Mouse (Mus musculus) heart, adult 18-20 months (tissue): ENCODE data around the gene Dctn3. TPM values are rescaled to one million over a fixed set of nuclear protein-coding genes. Genes with fewer than 3 reads are reported as not detected.
"Not testable (repeated sequence)": the region's sequence is repeated elsewhere in the genome, so short reads cannot be mapped to it uniquely, and the experiment has no call there.

ENCODE experiments used
- DNase-seq, 2 experiments: peaks; one replicate each; pipeline ENCODE4 v3.0.0; 2021 to 2022; ENCODE audit warnings: mixed read lengths in 1 of 2
- total RNA-seq, 2 experiments: library from RNA; stranded (reverse); gene quantifications; 2 replicates each; pipeline ENCODE4 v1.2.3; 2021

Dctn3 gene
- total RNA-seq, 2 experiments from 2014 or later = 70.4 to 79.1 TPM

DNA sequence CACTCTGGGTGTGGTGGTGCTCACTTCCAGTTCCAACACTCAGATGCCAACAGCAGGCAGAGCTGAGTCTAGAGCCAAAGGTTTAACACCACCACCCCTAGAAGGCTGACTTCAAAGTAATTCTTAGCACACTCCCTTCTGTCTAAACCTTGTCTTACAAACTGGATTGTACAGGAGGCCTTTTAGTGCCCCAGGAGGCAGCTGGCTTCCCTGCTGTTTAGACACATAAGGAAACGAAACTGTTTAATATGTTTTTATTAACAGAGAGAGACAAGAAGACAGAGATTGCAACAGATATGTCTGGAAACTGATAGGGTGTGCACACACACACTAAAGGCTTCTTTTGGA, 15.3 kb upstream of the Dctn3 start:
- DNase-seq = no peak

- DNase-seq = peak; percentile 79 to 87
Measured at GRCm38 (mm10) chr4:41737602-41738255, 14.8 kb upstream of the Dctn3 start.

DNA sequence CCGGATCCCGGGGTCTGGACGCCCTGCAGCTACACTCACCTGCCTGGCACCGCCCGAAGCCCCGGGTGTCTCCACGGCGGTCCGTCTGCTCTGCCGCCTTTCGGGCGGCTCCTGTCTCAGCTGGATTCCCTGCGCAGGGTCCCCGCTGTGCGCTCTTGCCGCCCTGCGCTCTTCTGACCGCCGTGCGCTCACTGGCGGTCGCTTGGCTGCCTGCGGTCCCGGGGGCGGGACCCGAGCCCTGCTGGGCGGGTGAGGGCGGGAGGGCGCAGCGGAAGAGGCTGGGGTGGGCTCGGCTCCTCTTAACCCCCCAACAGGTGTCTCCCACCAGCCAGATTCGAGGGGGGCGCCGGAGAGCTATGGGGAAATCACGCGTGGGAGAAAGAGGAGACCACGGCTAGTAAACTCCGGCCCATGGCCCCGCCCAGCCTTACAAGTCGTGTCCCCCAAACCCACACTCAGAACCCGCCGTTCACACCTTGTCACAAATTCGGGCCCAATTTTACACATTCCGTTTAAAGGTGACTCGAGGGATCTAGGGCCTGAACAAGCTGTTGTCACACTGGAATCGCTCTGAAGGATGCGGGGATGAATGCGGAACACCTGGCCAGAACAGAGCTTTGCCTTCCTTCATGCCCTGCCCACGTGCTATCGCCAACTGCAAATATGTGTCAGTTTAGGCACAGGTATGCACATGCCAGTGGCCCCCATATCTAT, 8.2 kb upstream of the Dctn3 start, which contains the start of gene Arid3c:
Arid3c (minus strand) TSS at position 91 of the 714 bp plus-strand sequence.
- no peak for DNase-seq

GRCm38 (mm10) chr4:41726826-41727621, 4.1 kb upstream of the Dctn3 start:
- no peak for DNase-seq

DNA sequence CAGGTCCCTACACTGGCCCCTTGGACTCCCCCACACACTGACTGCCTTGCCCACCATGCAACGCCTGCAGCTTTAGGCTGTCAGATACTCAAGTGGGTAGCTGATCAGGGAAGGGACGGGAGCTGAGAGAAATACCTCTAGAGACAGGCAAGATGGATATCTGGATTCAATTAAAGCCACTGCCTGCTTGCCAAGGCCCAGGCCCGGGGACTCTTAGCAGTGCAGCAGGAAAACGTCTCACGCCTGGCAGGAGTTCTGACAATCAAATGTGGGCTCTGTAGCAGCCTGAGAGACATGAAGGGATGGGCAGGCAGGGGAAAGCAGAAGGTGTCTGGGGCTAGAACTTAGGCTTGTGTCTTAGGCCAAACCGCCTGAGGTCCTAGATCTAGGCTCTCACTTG, 6.1 kb downstream of the Dctn3 start:
- no peak for DNase-seq

- peak; percentile 32 to 63 for DNase-seq
Measured at GRCm38 (mm10) chr4:41715596-41715995, 7.4 kb downstream of the Dctn3 start.

DNA sequence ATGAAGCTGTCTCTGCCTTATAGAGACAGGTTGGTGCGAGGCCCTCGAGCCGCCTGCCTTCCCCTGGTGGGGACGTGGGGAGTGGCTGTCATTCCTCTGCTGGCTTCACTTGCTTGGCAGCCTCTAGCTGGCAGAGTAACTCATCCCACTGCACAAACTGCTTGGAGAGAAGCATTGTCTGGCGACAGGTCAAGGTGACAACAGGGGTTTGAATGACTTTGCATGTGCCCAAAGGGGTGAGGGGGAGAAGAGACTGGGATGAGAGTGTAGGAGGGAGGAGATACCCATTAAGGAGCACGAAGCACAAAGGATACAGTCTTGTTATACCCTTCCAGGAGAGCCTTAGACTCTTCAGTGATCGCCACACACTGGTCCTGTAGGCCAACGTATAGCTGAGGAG, 7.9 kb downstream of the Dctn3 start:
- no peak for DNase-seq

GRCm38 (mm10) chr4:41714276-41714675, 8.7 kb downstream of the Dctn3 start:
- DNase-seq = peak; percentile 70 to 86

DNA sequence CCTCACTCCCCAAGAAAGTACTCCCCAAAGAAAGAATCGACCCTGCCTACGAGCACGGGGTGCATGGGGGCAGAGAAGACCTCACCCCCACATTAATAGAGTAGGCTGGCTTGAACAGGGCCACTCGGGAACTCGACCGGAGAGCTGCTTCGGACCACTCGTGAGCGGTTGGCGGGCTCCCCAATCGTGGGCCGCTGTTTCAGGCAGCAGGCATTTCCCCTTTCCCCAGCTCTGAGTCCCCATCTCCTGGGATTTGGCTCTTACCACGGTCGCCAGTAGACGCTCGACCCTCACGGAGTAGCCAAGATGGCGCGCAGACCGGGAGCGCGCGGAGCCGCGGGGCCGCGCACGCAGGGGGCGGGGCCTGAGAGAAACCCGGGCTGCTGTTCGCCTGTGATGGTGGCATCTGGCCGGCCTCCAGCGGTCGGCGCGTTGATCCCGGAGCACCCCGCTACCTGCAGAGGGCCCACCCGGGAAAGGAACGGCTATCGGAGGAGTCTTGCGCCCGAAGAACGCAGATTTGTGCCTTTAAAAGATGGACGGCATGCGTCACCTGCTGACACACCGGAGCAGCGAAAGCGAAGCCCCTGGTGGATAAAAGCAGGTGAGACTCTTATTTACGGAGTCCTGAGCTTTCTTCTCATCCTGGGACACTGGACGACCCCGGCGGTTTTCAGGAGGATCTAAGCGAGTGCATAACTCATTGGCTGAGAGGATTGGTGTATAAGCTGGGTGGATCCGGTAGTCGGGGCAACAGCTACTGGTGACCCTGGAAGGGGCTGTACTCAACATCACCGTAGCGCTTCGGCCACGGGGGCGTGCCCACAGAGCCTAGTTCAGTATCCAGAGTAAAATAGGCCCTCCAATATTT, 9.5 kb downstream of the Dctn3 start, which contains the start of gene Rpp25l:
Rpp25l (minus strand) TSS at position 338 of the 871 bp plus-strand sequence.
- peak; percentile 84 to 95 for DNase-seq

GRCm38 (mm10) chr4:41712421-41713196, 10.4 kb downstream of the Dctn3 start:
- DNase-seq = peak; percentile 43 to 48

DNA sequence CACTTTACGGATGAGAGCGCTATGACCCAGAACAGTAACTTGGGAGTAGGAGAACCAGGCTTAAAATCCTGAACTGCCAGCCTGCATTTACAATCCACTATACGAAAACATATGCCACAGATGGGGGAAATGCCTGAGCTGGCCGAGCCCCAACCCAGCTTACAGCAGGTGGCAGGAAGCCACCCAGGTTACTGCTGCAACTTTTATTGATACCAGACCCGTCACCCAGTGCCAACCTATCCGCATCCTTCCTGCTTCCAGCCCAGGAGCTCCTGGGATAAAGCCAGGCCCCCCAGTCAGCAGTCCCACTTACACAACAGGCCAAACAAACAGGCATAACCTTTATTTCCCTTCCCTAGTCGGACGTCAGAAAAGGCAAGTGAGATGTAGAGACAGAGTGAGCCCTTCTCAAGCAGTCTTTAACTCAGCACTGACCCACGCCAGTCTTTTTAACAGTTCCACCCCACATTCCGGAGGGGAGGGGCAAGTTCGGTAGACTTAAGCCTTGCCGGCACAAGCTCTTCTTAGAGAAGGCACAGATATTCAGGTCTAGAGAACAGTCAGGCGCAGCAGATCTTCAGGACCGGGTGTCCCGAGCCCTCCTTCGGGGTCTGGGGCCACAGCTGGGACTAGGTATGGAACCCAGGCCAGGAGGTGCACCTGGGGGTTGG, 11.1 kb downstream of the Dctn3 start:
- DNase-seq = no peak

GRCm38 (mm10) chr4:41710229-41710628, 12.7 kb downstream of the Dctn3 start:
- no peak for DNase-seq

GRCm38 (mm10) chr4:41708192-41708745, 14.7 kb downstream of the Dctn3 start:
- peak in 1 of 2 experiments; percentile 81 for DNase-seq

GRCm38 (mm10) chr4:41707011-41707535, 15.9 kb downstream of the Dctn3 start:
- DNase-seq = peak; percentile 65 to 76

GRCm38 (mm10) chr4:41705922-41706754, 16.8 kb downstream of the Dctn3 start:
- no peak for DNase-seq

DNA sequence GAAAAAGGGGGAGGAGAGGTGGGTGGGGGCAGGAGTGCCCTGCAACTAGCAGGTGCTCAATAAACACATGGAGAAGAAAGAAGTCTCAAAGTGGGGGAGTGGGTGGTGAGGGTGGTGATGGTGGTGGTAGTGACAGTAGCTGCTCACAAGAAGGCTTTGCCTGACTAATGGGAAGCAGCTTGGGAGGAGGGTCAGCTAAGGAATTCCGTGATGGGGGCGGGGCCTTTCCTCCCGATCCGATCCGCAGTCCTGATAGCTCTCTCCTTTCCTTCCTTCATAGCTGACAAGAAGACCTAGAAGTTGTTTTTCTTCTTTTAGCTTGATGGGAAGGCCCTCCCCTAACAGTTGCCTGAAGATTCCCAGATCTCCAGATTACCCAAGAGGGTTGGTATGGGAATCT, 18.3 kb downstream of the Dctn3 start:
- DNase-seq = no peak

GRCm38 (mm10) chr4:41702226-41702625, 20.7 kb downstream of the Dctn3 start:
- DNase-seq = not testable (repeated sequence)

DNA sequence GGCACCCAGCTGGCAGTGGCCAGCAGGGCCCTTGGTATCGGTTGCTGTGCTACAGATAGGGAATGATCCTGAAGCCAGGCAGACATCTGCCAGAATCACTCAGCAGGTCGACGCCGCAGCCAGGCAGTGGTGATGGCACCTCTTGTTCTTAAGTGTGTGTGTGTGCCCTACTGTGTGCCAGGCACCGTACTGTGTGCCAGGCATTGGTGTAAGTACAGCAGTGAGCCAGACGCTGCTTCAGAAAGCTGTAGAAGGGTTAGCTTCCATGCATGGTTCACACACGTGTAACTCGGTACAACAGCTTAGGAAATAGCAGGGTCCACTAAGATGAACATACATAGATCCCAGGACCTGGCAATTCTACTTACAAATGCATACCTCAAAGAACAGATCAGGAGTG, 22.7 kb downstream of the Dctn3 start:
- DNase-seq = not testable (repeated sequence)

DNA sequence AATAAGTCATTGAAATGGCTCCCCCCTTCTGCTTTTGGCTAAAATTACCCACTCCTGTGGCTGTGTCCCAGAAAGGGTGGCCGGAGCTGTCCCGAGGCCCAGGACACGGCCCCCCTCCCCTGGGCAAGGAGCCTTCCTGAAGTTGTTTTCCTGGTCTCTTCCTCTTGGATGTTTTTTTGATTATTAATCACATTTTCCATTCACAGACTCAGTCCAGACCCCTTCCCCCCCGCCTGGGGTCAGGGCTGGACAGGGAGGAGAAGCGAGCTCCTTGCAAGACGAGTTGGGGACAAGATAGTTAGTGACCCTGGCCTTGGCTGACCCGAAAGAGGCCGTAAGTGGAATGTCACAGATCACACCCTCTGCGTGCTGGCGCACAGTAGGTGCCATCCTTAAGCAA, 23.2 kb downstream of the Dctn3 start, which contains the start of gene Il11ra1:
Il11ra1 (plus strand) TSS at position 207 of the 400 bp plus-strand sequence.
- DNase-seq = not testable (repeated sequence)
